Mouse (Mus musculus): ENCODE data around the gene Tmem135. TPM values are rescaled to one million over a fixed set of nuclear protein-coding genes. Genes with fewer than 3 reads are reported as not detected.

Tmem135 gene
- polyA plus RNA-seq, 1 experiment: 13.1 TPM

GRCm38 (mm10) chr7:89418917-89419679 lies 15.1 kb upstream of the Tmem135 start:
- Histone ChIP-seq H3K4me3 (no peak overlapping the region), H3K27me3 (ENCODE audit: control insufficient read depth, insufficient read depth, insufficient read length) (no peaks in the 10 kb centered on the region), H3K4me2 (ENCODE audit: low read depth) (peak overlapping the region; percentile 53), H3K36me3 (ENCODE audit: control insufficient read depth, insufficient read depth) (no peaks in the 10 kb centered on the region), H3K79me2 (ENCODE audit: control insufficient read depth, insufficient read depth) (no peaks in the 10 kb centered on the region), H3ac (ENCODE audit: control insufficient read depth, insufficient read length) (no peak overlapping the region)
- TF ChIP-seq TCF12 (IDR thresholded peaks at IDR 0.05; ENCODE audit: insufficient read depth, poor library complexity, severe bottlenecking): no peak
- TF ChIP-seq POLR2AphosphoS2 (IDR thresholded peaks at IDR 0.05; ENCODE audit: insufficient read length, low read depth): no peak
- TF ChIP-seq REST (IDR thresholded peaks at IDR 0.05; ENCODE audit: insufficient read depth, insufficient read length): no peak
- TF ChIP-seq MYOD1 (IDR thresholded peaks at IDR 0.05; ENCODE audit: control insufficient read depth in 1 of 3, insufficient read length in 2 of 3, low read depth in 2 of 3): no peak
- TF ChIP-seq E2F4 (IDR thresholded peaks at IDR 0.05; ENCODE audit: insufficient read depth): no peak
- no peak for TF ChIP-seq CEBPB (IDR thresholded peaks at IDR 0.05; ENCODE audit: insufficient read depth, poor library complexity, severe bottlenecking)
- TF ChIP-seq MAX (IDR thresholded peaks at IDR 0.05; ENCODE audit: low read depth): no peak
- TF ChIP-seq TCF3 (IDR thresholded peaks at IDR 0.05; ENCODE audit: insufficient read length, low read depth): no peak
- TF ChIP-seq POLR2A (IDR thresholded peaks at IDR 0.05; ENCODE audit: insufficient read length, low read depth): no peak
- TF ChIP-seq USF1 (IDR thresholded peaks at IDR 0.05; ENCODE audit: low read depth): no peak
- TF ChIP-seq SRF (IDR thresholded peaks at IDR 0.05; ENCODE audit: control insufficient read depth, insufficient read length, low read depth): no peak
- no peak for TF ChIP-seq MYOG (IDR thresholded peaks at IDR 0.05; ENCODE audit: control insufficient read depth in 1 of 3, insufficient read depth in 1 of 3, insufficient read length in 2 of 3, low read depth in 2 of 3)

GRCm38 (mm10) chr7:89418127-89418653 lies 14.2 kb upstream of the Tmem135 start:
- H3K4me2 ChIP-seq (ENCODE audit: low read depth): peak overlapping the region; percentile 53
- no peak overlapping the region for H3ac ChIP-seq (ENCODE audit: control insufficient read depth, insufficient read length)
- no peak overlapping the region for H3K4me3 ChIP-seq
- H3K36me3 ChIP-seq (ENCODE audit: control insufficient read depth, insufficient read depth): no peaks in the 10 kb centered on the region
- no peaks in the 10 kb centered on the region for H3K79me2 ChIP-seq (ENCODE audit: control insufficient read depth, insufficient read depth)
- H3K27me3 ChIP-seq (ENCODE audit: control insufficient read depth, insufficient read depth, insufficient read length): no peaks in the 10 kb centered on the region
- TF ChIP-seq REST (IDR thresholded peaks at IDR 0.05; ENCODE audit: insufficient read depth, insufficient read length) (no peak), MYOG (IDR thresholded peaks at IDR 0.05; ENCODE audit: control insufficient read depth in 1 of 3, insufficient read depth in 1 of 3, insufficient read length in 2 of 3, low read depth in 2 of 3) (no peak), USF1 (IDR thresholded peaks at IDR 0.05; ENCODE audit: low read depth) (no peak), TCF12 (IDR thresholded peaks at IDR 0.05; ENCODE audit: insufficient read depth, poor library complexity, severe bottlenecking) (no peak), TCF3 (IDR thresholded peaks at IDR 0.05; ENCODE audit: insufficient read length, low read depth) (no peak), MAX (IDR thresholded peaks at IDR 0.05; ENCODE audit: low read depth) (no peak), MYOD1 (IDR thresholded peaks at IDR 0.05; ENCODE audit: control insufficient read depth in 1 of 3, insufficient read length in 2 of 3, low read depth in 2 of 3) (no peak), SRF (IDR thresholded peaks at IDR 0.05; ENCODE audit: control insufficient read depth, insufficient read length, low read depth) (no peak), POLR2AphosphoS2 (IDR thresholded peaks at IDR 0.05; ENCODE audit: insufficient read length, low read depth) (no peak), CEBPB (IDR thresholded peaks at IDR 0.05; ENCODE audit: insufficient read depth, poor library complexity, severe bottlenecking) (no peak), POLR2A (IDR thresholded peaks at IDR 0.05; ENCODE audit: insufficient read length, low read depth) (no peak), E2F4 (IDR thresholded peaks at IDR 0.05; ENCODE audit: insufficient read depth) (no peak)

- no peak overlapping the region for H3ac ChIP-seq (ENCODE audit: control insufficient read depth, insufficient read length)
- TF ChIP-seq SRF (IDR thresholded peaks at IDR 0.05; ENCODE audit: control insufficient read depth, insufficient read length, low read depth) (no peak), TCF12 (IDR thresholded peaks at IDR 0.05; ENCODE audit: insufficient read depth, poor library complexity, severe bottlenecking) (no peak), MAX (IDR thresholded peaks at IDR 0.05; ENCODE audit: low read depth) (no peak), USF1 (IDR thresholded peaks at IDR 0.05; ENCODE audit: low read depth) (no peak), TCF3 (IDR thresholded peaks at IDR 0.05; ENCODE audit: insufficient read length, low read depth) (no peak), CEBPB (IDR thresholded peaks at IDR 0.05; ENCODE audit: insufficient read depth, poor library complexity, severe bottlenecking) (no peak), MYOD1 (IDR thresholded peaks at IDR 0.05; ENCODE audit: control insufficient read depth in 1 of 3, insufficient read length in 2 of 3, low read depth in 2 of 3) (no peak), POLR2A (IDR thresholded peaks at IDR 0.05; ENCODE audit: insufficient read length, low read depth) (no peak), REST (IDR thresholded peaks at IDR 0.05; ENCODE audit: insufficient read depth, insufficient read length) (no peak)
- H3K79me2 ChIP-seq (ENCODE audit: control insufficient read depth, insufficient read depth): no peaks in the 10 kb centered on the region
- no peaks in the 10 kb centered on the region for H3K36me3 ChIP-seq (ENCODE audit: control insufficient read depth, insufficient read depth)
- no peak overlapping the region for H3K4me2 ChIP-seq (ENCODE audit: low read depth)
- no peaks in the 10 kb centered on the region for H3K27me3 ChIP-seq (ENCODE audit: control insufficient read depth, insufficient read depth, insufficient read length)
- H3K4me3 ChIP-seq: no peak overlapping the region
Measured at GRCm38 (mm10) chr7:89417707-89418106, 13.7 kb upstream of the Tmem135 start.

- Histone ChIP-seq H3K4me2 (ENCODE audit: low read depth) (no peak overlapping the region), H3K36me3 (ENCODE audit: control insufficient read depth, insufficient read depth) (no peaks in the 10 kb centered on the region), H3K27me3 (ENCODE audit: control insufficient read depth, insufficient read depth, insufficient read length) (no peaks in the 10 kb centered on the region), H3K4me3 (no peak overlapping the region), H3ac (ENCODE audit: control insufficient read depth, insufficient read length) (no peak overlapping the region), H3K79me2 (ENCODE audit: control insufficient read depth, insufficient read depth) (no peaks in the 10 kb centered on the region)
- TF ChIP-seq MYOG (IDR thresholded peaks at IDR 0.05; ENCODE audit: control insufficient read depth in 1 of 3, insufficient read depth in 1 of 3, insufficient read length in 2 of 3, low read depth in 2 of 3) (no peak), MYOD1 (IDR thresholded peaks at IDR 0.05; ENCODE audit: control insufficient read depth in 1 of 3, insufficient read length in 2 of 3, low read depth in 2 of 3) (no peak), POLR2AphosphoS2 (IDR thresholded peaks at IDR 0.05; ENCODE audit: insufficient read length, low read depth) (no peak), MAX (IDR thresholded peaks at IDR 0.05; ENCODE audit: low read depth) (no peak), TCF12 (IDR thresholded peaks at IDR 0.05; ENCODE audit: insufficient read depth, poor library complexity, severe bottlenecking) (no peak), SRF (IDR thresholded peaks at IDR 0.05; ENCODE audit: control insufficient read depth, insufficient read length, low read depth) (no peak), USF1 (IDR thresholded peaks at IDR 0.05; ENCODE audit: low read depth) (peak; percentile 69), REST (IDR thresholded peaks at IDR 0.05; ENCODE audit: insufficient read depth, insufficient read length) (no peak), CEBPB (IDR thresholded peaks at IDR 0.05; ENCODE audit: insufficient read depth, poor library complexity, severe bottlenecking) (peak; percentile 97), E2F4 (IDR thresholded peaks at IDR 0.05; ENCODE audit: insufficient read depth) (no peak), TCF3 (IDR thresholded peaks at IDR 0.05; ENCODE audit: insufficient read length, low read depth) (no peak), POLR2A (IDR thresholded peaks at IDR 0.05; ENCODE audit: insufficient read length, low read depth) (peak; percentile 40)
Measured at GRCm38 (mm10) chr7:89416027-89416426, 12.0 kb upstream of the Tmem135 start.
